Mouse (Mus musculus) gastrocnemius, postnatal 14 days (tissue): ENCODE results near the gene Tram2. TPM values are rescaled to one million over a fixed set of nuclear protein-coding genes. Genes with fewer than 3 reads are reported as not detected.
A peak's percentile ranks its signal among the peaks of the same experiment; 100 is the strongest.

Experiments used
- DNase-seq: peaks from one replicate; pipeline ENCODE4 v3.0.0; 2021; ENCODE audit warnings: mixed read lengths
- intact Hi-C: fragments of 180-260 bp; cut with DNase I; formaldehyde crosslinking; loops from one replicate; pipeline ENCODE4 v1.15.1; 2025; ENCODE audit warnings: low total_unique reads
- total RNA-seq, 2 experiments: library from RNA; stranded (reverse); gene quantifications; 2 replicates each; pipeline ENCODE4 v1.2.3; 2021

The Tram2 gene
- total RNA-seq, 2 experiments from 2014 or later: 8.7 to 9.7 TPM

- DNase-seq: no peak
- intact Hi-C loops: loop anchor here (5.0 kb wide), 1 partner anchor 103 kb away; no protein-coding TSS in a partner anchor
Observed at GRCm38 (mm10) chr1:20989461-20990083, 89.5 kb downstream of the Tram2 start.

- no peak for DNase-seq
- intact Hi-C loops: no loop called here
Observed at GRCm38 (mm10) chr1:20986378-20987056, 92.5 kb downstream of the Tram2 start.

DNA sequence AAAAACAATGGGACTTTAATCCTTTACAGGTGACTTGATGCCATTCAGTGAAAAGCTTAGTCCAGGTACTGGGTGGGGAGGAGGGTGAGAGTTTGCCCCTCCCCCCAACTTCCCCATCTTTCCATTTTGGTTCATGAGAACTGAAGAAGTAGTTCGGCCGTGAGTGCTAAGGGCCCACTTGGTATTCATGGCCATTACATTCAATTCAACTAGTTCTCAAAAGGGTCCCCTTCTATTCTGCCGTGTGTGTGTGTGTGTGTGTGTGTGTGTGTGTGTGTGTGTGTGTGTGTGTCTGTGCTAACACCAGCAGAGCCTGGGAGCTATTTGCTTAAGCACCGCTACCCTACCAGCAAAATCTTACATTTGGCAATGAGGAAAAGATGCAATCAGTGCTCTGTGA is 94.4 kb downstream of the Tram2 start:
- intact Hi-C loops: no loop called here
- no peak for DNase-seq

GRCm38 (mm10) chr1:20984103-20984502 is 94.9 kb downstream of the Tram2 start:
- intact Hi-C loops: no loop called here
- DNase-seq: no peak

DNA sequence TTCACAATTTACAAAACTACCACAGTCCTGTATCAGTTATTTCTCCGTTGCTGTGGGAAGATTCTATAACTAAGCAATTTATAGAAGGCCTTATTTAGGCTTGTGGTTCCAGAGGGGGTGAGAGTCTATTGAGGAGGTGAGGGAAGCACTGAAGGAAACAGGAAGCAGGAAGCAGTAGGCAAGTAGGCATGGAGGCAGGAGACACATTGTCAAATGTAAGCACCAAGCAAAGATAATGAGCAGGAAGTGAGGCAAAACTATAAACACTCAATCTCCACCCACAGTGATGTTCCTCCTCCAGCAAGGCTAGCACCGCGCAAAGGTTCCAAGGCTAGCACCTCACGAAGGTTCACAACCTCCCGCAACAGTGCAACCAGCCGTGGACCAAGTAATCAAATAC is 97.3 kb downstream of the Tram2 start:
- intact Hi-C loops: no loop called here
- no peak for DNase-seq

GRCm38 (mm10) chr1:20980553-20980952 is 98.5 kb downstream of the Tram2 start:
- DNase-seq: no peak
- intact Hi-C loops: no loop called here

GRCm38 (mm10) chr1:20974341-20975135 is 104.5 kb downstream of the Tram2 start:
- intact Hi-C loops: no loop called here
- no peak for DNase-seq

- intact Hi-C loops: no loop called here
- no peak for DNase-seq
Observed at GRCm38 (mm10) chr1:20973389-20973788, 105.6 kb downstream of the Tram2 start.

DNA sequence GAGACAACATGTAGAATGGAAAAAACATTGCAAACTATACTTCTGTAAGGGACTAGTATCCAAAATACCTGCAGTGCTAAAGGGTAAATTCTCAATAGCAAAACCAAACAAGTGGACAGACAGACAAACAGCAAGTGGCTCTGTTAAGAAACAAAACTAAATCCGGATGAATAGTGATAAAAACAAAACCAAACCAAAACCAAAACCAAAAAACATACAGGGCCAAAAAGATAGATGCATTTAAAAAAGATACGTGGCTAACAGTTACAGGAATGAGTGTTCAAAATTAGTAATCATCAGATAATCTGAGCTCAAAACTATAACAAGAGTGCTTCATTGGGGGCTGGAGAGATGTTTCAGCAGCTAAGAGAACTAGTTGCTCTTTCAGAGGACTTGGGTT is 109.4 kb downstream of the Tram2 start:
- DNase-seq: no peak
- intact Hi-C loops: no loop called here

GRCm38 (mm10) chr1:20954876-20955275 is 124.2 kb downstream of the Tram2 start:
- intact Hi-C loops: no loop called here
- no peak for DNase-seq

DNA sequence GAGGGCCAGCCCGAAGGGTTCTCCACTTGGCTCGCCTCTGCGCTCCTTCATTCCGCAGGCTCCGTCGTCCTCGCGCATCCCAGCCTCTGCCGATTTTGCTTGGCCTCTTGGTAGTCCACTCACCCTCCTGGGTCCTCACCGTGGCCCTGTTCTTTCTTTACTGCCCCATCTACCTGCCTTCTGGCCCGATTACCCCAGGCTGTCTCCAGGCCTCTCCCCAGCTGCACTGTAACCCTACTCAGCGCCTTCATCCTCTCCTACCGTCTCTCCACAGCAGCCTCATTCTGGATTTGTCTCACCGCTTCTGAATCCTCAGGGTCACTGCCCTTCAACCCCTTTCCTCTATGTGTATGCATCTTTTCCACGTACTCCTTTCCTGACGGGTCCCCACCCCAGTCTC is 127.2 kb downstream of the Tram2 start:
- no peak for DNase-seq
- intact Hi-C loops: no loop called here

DNA sequence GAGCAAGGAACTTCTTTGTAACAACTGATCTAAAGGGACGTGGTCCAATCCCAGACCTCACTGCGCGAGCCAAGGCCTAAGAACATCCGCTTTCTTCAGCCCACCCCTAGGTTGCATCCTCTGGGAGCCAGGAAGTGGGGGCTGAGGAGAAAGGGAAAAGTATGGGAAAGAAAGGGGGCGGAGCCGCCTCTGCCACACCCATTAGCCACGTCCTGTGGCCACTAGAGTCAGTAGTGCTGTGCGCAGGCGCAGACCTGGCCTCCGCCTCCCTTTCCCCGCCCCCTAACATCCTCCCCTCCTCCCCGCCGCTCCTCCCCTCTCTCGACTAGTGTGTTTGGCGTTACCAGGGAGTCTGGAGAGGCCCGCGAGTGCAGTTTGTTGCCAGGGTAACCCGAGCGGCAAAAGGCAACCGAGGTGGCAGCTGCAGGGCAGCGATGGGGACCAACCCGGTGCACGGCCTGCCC is 127.7 kb downstream of the Tram2 start, which contains the start of gene Efhc1:
Gene Efhc1 (plus strand): TSS at position 327 of the 464 bp plus-strand sequence.
- DNase-seq: peak; percentile 97
- intact Hi-C loops: no loop called here

Other genes starting within 250 kb of the Tram2 start
- 1 to 10 TPM; 1.5 to 1.8 TPM for gene Paqr8, start 188.6 kb downstream of the Tram2 start, total RNA-seq
- 1 to 10 TPM in 1 of 2 experiments, under 1 TPM in 1; 0.97 to 1.2 TPM for gene Efhc1, start 127.6 kb downstream of the Tram2 start, total RNA-seq
- 1 to 10 TPM; 1.3 to 1.7 TPM for gene Tmem14a, start 139.3 kb upstream of the Tram2 start, total RNA-seq
- gene Gsta3, start 161.4 kb upstream of the Tram2 start, total RNA-seq: not detected